Mouse (Mus musculus) heart, adult 2 months (tissue): ENCODE measurements around the gene Arid5b.

Experiments used
- CTCF ChIP-seq: fragments of 200-600 bp; IDR thresholded peaks from 2 replicates; pipeline ENCODE4 v1.8.1; 2022; ENCODE audit warnings: antibody characterized with exemption, mild to moderate bottlenecking, moderate library complexity
- EP300 ChIP-seq: fragments of 200-500 bp; IDR thresholded peaks from 2 replicates; pipeline ENCODE4 v1.6.1; 2011; ENCODE audit warnings: low read depth, low read length, control low read depth; ENCODE audit not compliant: insufficient read depth
- POLR2A ChIP-seq: fragments of 200-500 bp; IDR thresholded peaks from 2 replicates; pipeline ENCODE4 v1.6.1; 2011; ENCODE audit warnings: mild to moderate bottlenecking, low read depth, low read length, control low read depth; ENCODE audit not compliant: insufficient read depth

- TF ChIP-seq CTCF (no peak), POLR2A (no peak), EP300 (no peak)
Measured at GRCm38 (mm10) chr10:68164723-68165706, 113.5 kb downstream of the Arid5b start.
